Mouse (Mus musculus) ES-Bruce4 (cell line): ENCODE data around the gene Snx27.

Experiments
- CTCF ChIP-seq: IDR thresholded peaks from one replicate; pipeline ENCODE4 v1.8.1; 2011; ENCODE audit warnings: low read depth, low read length
- EP300 ChIP-seq: IDR thresholded peaks from 2 replicates; pipeline ENCODE4 v1.6.1; 2011; ENCODE audit warnings: low read depth, low read length; ENCODE audit not compliant: insufficient read depth
- POLR2A ChIP-seq: IDR thresholded peaks from one replicate; pipeline ENCODE4 v1.8.1; 2011; ENCODE audit warnings: low read length; ENCODE audit not compliant: insufficient read depth

GRCm38 (mm10) chr3:94456529-94457000, 126.0 kb downstream of the Snx27 start:
- TF ChIP-seq CTCF (peak; percentile 67), POLR2A (no peak), EP300 (no peak)
